Mouse (Mus musculus) intestine, embryonic 14.5 days (tissue): ENCODE measurements at regions not wholly inside any gene's neighbourhood (a gene's known extent, or its start where the extent isn't known, plus 50 kb on each side); places are given as distances from the start of the nearest gene placed in this dataset.
"Not testable (repeated sequence)": the region's sequence is repeated elsewhere in the genome, so short reads cannot be mapped to it uniquely, and the experiment has no call there.

Source experiments
- ATAC-seq: fragments of 200-750 bp; cut with Nextera tagmentation; replicated peaks from 2 replicates; pipeline ENCODE4 v1.8.0; 2017; ENCODE audit warnings: low read depth, moderate number of reproducible peaks, moderate TSS enrichment, moderate library complexity; ENCODE audit not compliant: low FRiP score, low TSS enrichment
- DNase-seq: peaks from one replicate; pipeline ENCODE4 v3.0.0-alpha.2; 2018; ENCODE audit warnings: low spot score
- H3K27ac ChIP-seq: fragments of 300-500 bp; sonication (generic); 2 replicates; pipeline ENCODE4 v1.5.1; 2014; ENCODE audit warnings: low read depth, mild to moderate bottlenecking, control low read depth
- H3K27me3 ChIP-seq: fragments of 300-500 bp; sonication (generic); replicated peaks from 2 replicates; pipeline ENCODE4 v1.6.1; 2014; ENCODE audit warnings: low read length, control low read depth; ENCODE audit not compliant: control insufficient read depth, insufficient read depth
- H3K36me3 ChIP-seq: fragments of 300-500 bp; sonication (generic); 2 replicates; pipeline ENCODE4 v1.6.1; 2014; ENCODE audit warnings: low read length, control low read depth; ENCODE audit not compliant: control insufficient read depth, insufficient read depth
- H3K4me1 ChIP-seq: fragments of 300-500 bp; sonication (generic); replicated peaks from 2 replicates; pipeline ENCODE4 v1.6.1; 2014; ENCODE audit warnings: low read length, control low read depth, mixed read lengths; ENCODE audit not compliant: control insufficient read depth, insufficient read depth
- H3K4me2 ChIP-seq: fragments of 300-500 bp; sonication (generic); 2 replicates; pipeline ENCODE4 v1.6.1; 2014; ENCODE audit warnings: low read length
- H3K4me3 ChIP-seq: fragments of 300-500 bp; sonication (generic); 2 replicates; pipeline ENCODE4 v1.5.1; 2014; ENCODE audit warnings: low read depth, low read length, control low read depth, mixed read lengths
- H3K9ac ChIP-seq: fragments of 300-500 bp; sonication (generic); 2 replicates; pipeline ENCODE4 v1.6.1; 2014; ENCODE audit warnings: mild to moderate bottlenecking, low read length
- H3K9me3 ChIP-seq: fragments of 300-500 bp; sonication (generic); 2 replicates; pipeline ENCODE4 v1.6.1; 2016; ENCODE audit warnings: low read length, control low read depth; ENCODE audit not compliant: control insufficient read depth
- WGBS: fragments of 180-500 bp; shearing (Covaris S2); extraction: QIAGEN DNeasy Blood & Tissue Kit; methylation state at CpG from one replicate; pipeline ENCODE4 v1.1.7; 2014; 5-methylcytosine and 5-hydroxymethylcytosine counted together

DNA sequence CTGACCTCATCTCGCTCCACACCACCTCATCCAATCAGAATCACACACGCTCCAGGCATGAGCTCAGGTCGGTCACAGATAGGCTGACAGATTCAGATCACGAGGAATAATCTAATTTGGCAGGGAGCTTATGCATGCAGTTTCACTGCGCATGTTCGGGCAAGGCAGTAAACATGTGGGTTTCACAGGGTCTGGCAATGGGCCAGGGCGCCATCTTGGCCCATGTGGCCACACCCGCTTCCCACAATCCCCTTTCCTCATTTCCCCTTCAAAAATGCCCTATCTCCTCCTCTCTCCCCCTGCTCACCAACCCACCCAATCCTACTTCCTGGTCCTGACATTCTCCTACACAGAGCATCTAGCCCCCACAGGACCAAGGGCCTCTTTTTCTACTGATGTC, 127.2 kb upstream of the Tdrd3 start:
- H3K27me3 ChIP-seq, H3K4me3 ChIP-seq, H3K9me3 ChIP-seq, H3K4me2 ChIP-seq, H3K36me3 ChIP-seq, ATAC-seq, DNase-seq, H3K27ac ChIP-seq, H3K9ac ChIP-seq, H3K4me1 ChIP-seq: not testable (repeated sequence)
- WGBS: 93% methylated on average over 8 of the region's 8 CpGs

DNA sequence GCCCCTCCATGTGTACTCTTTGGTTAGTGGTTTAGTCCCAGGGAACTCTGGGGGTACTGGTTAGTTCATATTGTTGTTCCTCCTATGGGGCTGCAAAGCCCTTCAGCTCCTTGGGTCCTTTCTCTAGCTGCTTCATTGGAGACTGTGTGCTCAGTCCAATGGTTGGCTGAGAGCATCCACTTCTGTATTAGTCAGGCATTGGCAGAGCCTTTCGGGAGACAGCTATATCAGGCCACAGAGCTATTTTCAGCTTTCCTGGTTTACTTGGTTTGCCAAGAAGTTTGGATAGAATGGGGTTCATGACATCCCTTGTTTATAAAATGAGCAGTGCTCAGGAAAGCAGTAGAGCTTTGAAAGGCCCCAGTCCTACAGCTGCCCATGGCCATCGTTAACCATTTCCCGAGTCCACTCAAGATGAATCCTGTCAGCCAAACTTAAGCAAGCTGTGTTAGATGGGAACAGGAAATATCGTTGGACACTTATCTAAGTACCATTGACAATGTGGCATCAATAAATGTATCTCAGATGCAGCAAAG, 126.7 kb upstream of the Tdrd3 start:
- H3K27me3 ChIP-seq: no peaks in the 10 kb centered on the region
- H3K9ac ChIP-seq: no peak overlapping the region
- 0 out of 2 replicates have a peak, but pooled peaks cover 4% of the 10 kb centered on the region for H3K4me1 ChIP-seq
- no peak overlapping the region for H3K4me2 ChIP-seq
- ATAC-seq: no peak
- H3K9me3 ChIP-seq: no peaks in the 10 kb centered on the region
- DNase-seq: no peak
- no peak overlapping the region for H3K27ac ChIP-seq
- 44% methylated on average over 4 of the region's 4 CpGs for WGBS
- H3K36me3 ChIP-seq: no peaks in the 10 kb centered on the region
- H3K4me3 ChIP-seq: no peak overlapping the region

GRCm38 (mm10) chr14:87295206-87295605, 121.2 kb upstream of the Tdrd3 start:
- H3K9ac ChIP-seq: no peak overlapping the region
- H3K36me3 ChIP-seq: no peaks in the 10 kb centered on the region
- H3K4me2 ChIP-seq: no peak overlapping the region
- H3K4me1 ChIP-seq: 0 out of 2 replicates have a peak, but pooled peaks cover under 1% of the 10 kb centered on the region
- H3K4me3 ChIP-seq: no peak overlapping the region
- no peak overlapping the region for H3K27ac ChIP-seq
- ATAC-seq: no peak
- H3K9me3 ChIP-seq: no peaks in the 10 kb centered on the region
- DNase-seq: no peak
- no peaks in the 10 kb centered on the region for H3K27me3 ChIP-seq
- 81% methylated on average over 3 of the region's 3 CpGs for WGBS

GRCm38 (mm10) chr14:87297160-87297559, 119.3 kb upstream of the Tdrd3 start:
- Histone ChIP-seq H3K36me3 (no peaks in the 10 kb centered on the region), H3K4me1 (no peaks in the 10 kb centered on the region)

GRCm38 (mm10) chr14:87300838-87301237, 115.6 kb upstream of the Tdrd3 start:
- Histone ChIP-seq H3K4me3 (no peak overlapping the region), H3K27me3 (no peaks in the 10 kb centered on the region), H3K36me3 (no peaks in the 10 kb centered on the region), H3K4me2 (no peak overlapping the region), H3K9me3 (no peaks in the 10 kb centered on the region), H3K9ac (no peak overlapping the region), H3K27ac (no peak overlapping the region), H3K4me1 (no peaks in the 10 kb centered on the region)
- 74% methylated on average over 4 of the region's 4 CpGs for WGBS
- no peak for DNase-seq
- ATAC-seq: no peak

More at GRCm38 (mm10) chr14:87297160-87297559, 119.3 kb upstream of the Tdrd3 start:
- ATAC-seq (no peak), DNase-seq (no peak)
- no peak overlapping the region for H3K4me2 ChIP-seq
- H3K9ac ChIP-seq: no peak overlapping the region
- WGBS: 31% methylated on average over 5 of the region's 5 CpGs
- H3K27me3 ChIP-seq: no peaks in the 10 kb centered on the region
- H3K4me3 ChIP-seq: no peak overlapping the region
- no peaks in the 10 kb centered on the region for H3K9me3 ChIP-seq
- no peak overlapping the region for H3K27ac ChIP-seq

DNA sequence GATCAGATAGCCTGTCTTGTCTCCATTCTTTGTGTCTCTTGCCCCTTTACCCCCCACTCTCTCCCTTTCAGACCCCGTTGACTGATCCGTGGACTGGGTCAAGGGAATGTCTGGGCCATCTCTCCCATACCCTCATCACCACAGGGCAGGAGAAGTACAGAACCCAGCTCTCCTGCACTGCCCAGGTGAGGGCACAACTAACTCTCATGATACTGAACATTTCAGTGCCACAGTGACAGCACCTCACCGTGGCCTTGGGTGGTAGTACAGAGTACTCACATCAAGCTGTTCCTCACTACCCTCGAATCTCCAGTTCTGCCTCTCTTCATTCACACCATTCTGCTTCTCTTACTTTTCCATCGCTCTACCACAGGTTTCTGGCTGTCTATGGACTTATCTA, 114.9 kb upstream of the Tdrd3 start:
- WGBS: 85% methylated on average over 5 of the region's 5 CpGs
- no peak overlapping the region for H3K4me2 ChIP-seq
- H3K4me1 ChIP-seq: no peaks in the 10 kb centered on the region
- DNase-seq: no peak
- no peak overlapping the region for H3K9ac ChIP-seq
- H3K27me3 ChIP-seq: no peaks in the 10 kb centered on the region
- no peaks in the 10 kb centered on the region for H3K36me3 ChIP-seq
- H3K4me3 ChIP-seq: no peak overlapping the region
- H3K9me3 ChIP-seq: no peaks in the 10 kb centered on the region
- H3K27ac ChIP-seq: no peak overlapping the region
- no peak for ATAC-seq

GRCm38 (mm10) chr14:87305481-87305880, 111.0 kb upstream of the Tdrd3 start:
- H3K4me2 ChIP-seq: no peak overlapping the region
- H3K36me3 ChIP-seq: no peaks in the 10 kb centered on the region
- H3K4me3 ChIP-seq: no peak overlapping the region
- H3K27me3 ChIP-seq: no peaks in the 10 kb centered on the region
- H3K4me1 ChIP-seq: no peaks in the 10 kb centered on the region
- no peak overlapping the region for H3K9ac ChIP-seq
- WGBS: 80% methylated on average over 2 of the region's 2 CpGs
- DNase-seq (no peak), ATAC-seq (no peak)
- no peak overlapping the region for H3K27ac ChIP-seq
- H3K9me3 ChIP-seq: no peaks in the 10 kb centered on the region

GRCm38 (mm10) chr14:87306011-87306410, 110.4 kb upstream of the Tdrd3 start:
- DNase-seq: no peak
- WGBS: 81% methylated on average over 7 of the region's 7 CpGs
- H3K4me2 ChIP-seq: no peak overlapping the region
- no peak overlapping the region for H3K9ac ChIP-seq
- no peaks in the 10 kb centered on the region for H3K4me1 ChIP-seq
- H3K36me3 ChIP-seq: no peaks in the 10 kb centered on the region
- no peak for ATAC-seq
- H3K9me3 ChIP-seq: no peaks in the 10 kb centered on the region
- H3K27ac ChIP-seq: no peak overlapping the region
- H3K4me3 ChIP-seq: no peak overlapping the region
- no peaks in the 10 kb centered on the region for H3K27me3 ChIP-seq

DNA sequence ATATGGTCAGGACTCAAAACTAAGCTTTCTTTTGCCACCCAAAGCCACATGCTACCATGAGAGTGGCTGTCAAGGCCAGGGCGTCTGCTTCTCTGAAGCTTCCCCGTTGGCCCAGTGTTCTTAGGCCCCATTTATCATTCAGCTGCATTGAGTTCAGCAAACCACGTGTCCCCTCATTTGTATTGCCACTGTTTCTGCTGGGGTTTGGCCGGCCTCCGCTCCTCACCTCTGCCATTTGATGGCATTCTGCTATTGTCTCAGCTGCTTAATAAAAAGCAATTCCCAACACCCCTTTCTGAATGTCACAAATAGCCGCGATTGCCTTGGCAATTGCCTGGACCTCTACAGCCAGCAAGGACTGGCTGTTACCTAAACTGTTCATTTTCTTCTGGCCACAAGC, 108.4 kb upstream of the Tdrd3 start:
- H3K36me3 ChIP-seq: no peaks in the 10 kb centered on the region
- H3K4me2 ChIP-seq: no peak overlapping the region
- no peak for ATAC-seq
- H3K27me3 ChIP-seq: no peaks in the 10 kb centered on the region
- H3K9me3 ChIP-seq: no peaks in the 10 kb centered on the region
- 65% methylated on average over 7 of the region's 7 CpGs for WGBS
- no peak for DNase-seq
- no peak overlapping the region for H3K4me3 ChIP-seq
- H3K27ac ChIP-seq: no peak overlapping the region
- H3K9ac ChIP-seq: no peak overlapping the region
- H3K4me1 ChIP-seq: no peaks in the 10 kb centered on the region
